Mouse (Mus musculus) spleen, adult 2 months (tissue): Measurements from ENCODE around the gene Clec1b.

Experiments
- CTCF ChIP-seq: fragments of 200-500 bp; IDR thresholded peaks from 2 replicates; pipeline ENCODE4 v1.5.1; 2011; ENCODE audit warnings: mild to moderate bottlenecking, inconsistent platforms; ENCODE audit not compliant: insufficient read depth, insufficient read length, insufficient replicate concordance; ENCODE audit errors: extremely low read depth
- POLR2A ChIP-seq: fragments of 200-500 bp; IDR thresholded peaks from 2 replicates; pipeline ENCODE4 v1.6.1; 2011; ENCODE audit warnings: low read depth, low read length, inconsistent platforms

GRCm38 (mm10) chr6:129408562-129408961, 11.5 kb downstream of the Clec1b start, which contains the start of gene Clec9a:
- no peak for TF ChIP-seq CTCF
- TF ChIP-seq POLR2A: no peak
